Mouse (Mus musculus) left cerebral cortex, adult 2 months (tissue): ENCODE measurements at regions not wholly inside any gene's neighbourhood (a gene's known extent, or its start where the extent isn't known, plus 50 kb on each side); places are given as distances from the start of the nearest gene placed in this dataset.

ENCODE experiments used
- DNase-seq, 2 experiments: peaks; one replicate each; pipeline ENCODE4 v3.0.0; 2021 to 2022; ENCODE audit warnings: low spot score in 2 of 2, mixed read lengths in 1 of 2; ENCODE audit errors: extremely low spot score in 1 of 2
- H3K27ac ChIP-seq: fragments of 200-600 bp; 2 replicates; pipeline ENCODE4 v1.8.1; 2022
- H3K4me3 ChIP-seq: fragments of 200-600 bp; 2 replicates; pipeline ENCODE4 v1.8.1; 2022
- CTCF ChIP-seq: fragments of 200-600 bp; IDR thresholded peaks from 2 replicates; pipeline ENCODE4 v1.8.1; 2022; ENCODE audit warnings: antibody characterized with exemption, mild to moderate bottlenecking, moderate library complexity
- intact Hi-C: fragments of 180-260 bp; cut with DNase I; formaldehyde crosslinking; loops from one replicate; pipeline ENCODE4 v1.15.1; 2025

GRCm38 (mm10) chr10:21824418-21825025, 57.5 kb upstream of the Sgk1 start:
- no peak for TF ChIP-seq CTCF
- DNase-seq, result no peak
- H3K27ac ChIP-seq, result no peak overlapping the region
- intact Hi-C loops, result no loop called here
- no peak overlapping the region for H3K4me3 ChIP-seq

GRCm38 (mm10) chr10:21826793-21827504, 55.0 kb upstream of the Sgk1 start:
- DNase-seq, result no peak
- intact Hi-C loops, result no loop called here
- Histone ChIP-seq H3K27ac (no peak overlapping the region), H3K4me3 (no peak overlapping the region)
- no peak for TF ChIP-seq CTCF

DNA sequence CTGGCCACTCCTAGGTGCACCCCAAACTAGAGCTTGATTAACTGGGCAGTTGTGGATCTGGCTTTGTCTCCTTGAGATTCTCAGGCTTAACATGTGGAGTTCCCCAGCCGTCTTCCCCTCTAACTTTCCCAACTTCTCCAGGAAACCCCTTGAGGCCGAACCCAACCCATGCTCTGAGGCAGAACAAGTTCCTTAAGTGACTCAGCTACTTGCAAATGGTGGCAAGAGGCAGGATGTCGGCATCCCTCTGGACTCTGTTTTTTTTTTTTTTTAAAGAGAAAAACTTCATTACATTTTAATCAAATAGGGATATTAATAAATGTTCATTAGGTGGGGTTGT, 54.5 kb upstream of the Sgk1 start:
- Histone ChIP-seq H3K27ac (no peak overlapping the region), H3K4me3 (no peak overlapping the region)
- intact Hi-C loops, result no loop called here
- TF ChIP-seq CTCF, result no peak
- DNase-seq, result no peak

- no peak for TF ChIP-seq CTCF
- H3K4me3 ChIP-seq, result no peak overlapping the region
- intact Hi-C loops, result no loop called here
- no peak for DNase-seq
- no peak overlapping the region for H3K27ac ChIP-seq
Observed at GRCm38 (mm10) chr10:21828432-21829061, 53.4 kb upstream of the Sgk1 start.

DNA sequence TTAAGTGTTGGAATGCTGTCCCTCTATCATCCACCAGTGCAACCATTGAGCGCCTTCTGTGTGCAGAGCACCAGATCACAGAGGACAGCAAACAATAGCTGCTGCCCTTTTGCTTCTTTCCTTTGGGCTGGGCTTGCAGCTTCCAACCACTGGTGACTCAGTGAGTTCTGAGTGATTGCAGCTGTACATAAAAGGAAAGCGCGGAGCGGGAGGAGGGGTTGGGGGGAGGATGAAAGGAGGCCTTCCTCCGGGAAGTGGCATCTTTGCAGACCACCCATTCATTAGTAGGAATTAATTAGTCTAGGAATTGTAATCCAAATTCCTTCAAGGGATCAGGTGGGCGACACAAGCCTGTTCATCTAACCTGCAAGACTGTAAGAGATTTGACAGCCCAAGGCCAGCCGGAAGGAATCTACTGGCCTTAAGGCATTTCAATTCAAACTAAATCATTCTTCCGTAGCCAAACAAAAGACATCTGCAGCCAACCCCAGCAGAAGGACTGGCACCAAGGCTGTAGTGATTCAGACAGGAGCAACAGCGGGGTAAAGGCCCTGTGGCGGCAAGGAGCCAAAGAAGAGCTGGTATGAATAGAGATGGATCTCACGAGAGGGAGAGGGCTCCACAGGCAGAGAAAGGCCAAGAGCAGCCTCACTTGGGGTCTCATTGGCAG, 52.8 kb upstream of the Sgk1 start:
- no peak overlapping the region for H3K27ac ChIP-seq
- no peak for TF ChIP-seq CTCF
- intact Hi-C loops, result no loop called here
- DNase-seq, result no peak
- no peak overlapping the region for H3K4me3 ChIP-seq

GRCm38 (mm10) chr10:21831002-21831696, 50.8 kb upstream of the Sgk1 start:
- no peak for TF ChIP-seq CTCF
- no peak for DNase-seq
- H3K27ac ChIP-seq, result no peak overlapping the region
- no peak overlapping the region for H3K4me3 ChIP-seq
- intact Hi-C loops, result no loop called here
